Mouse (Mus musculus) olfactory bulb, adult 2 months (tissue): ENCODE results near the gene Eef1g.

Experiments
- CTCF ChIP-seq: fragments of 200-500 bp; IDR thresholded peaks from 2 replicates; pipeline ENCODE4 v1.5.1; 2012; ENCODE audit warnings: low read depth, mild to moderate bottlenecking, low read length, moderate library complexity; ENCODE audit not compliant: insufficient read depth
- POLR2A ChIP-seq: fragments of 200-500 bp; IDR thresholded peaks from 2 replicates; pipeline ENCODE4 v1.6.1; 2012; ENCODE audit warnings: mild to moderate bottlenecking, low read depth, low read length, moderate library complexity; ENCODE audit not compliant: insufficient read depth

- TF ChIP-seq CTCF (no peak), POLR2A (no peak)
These were observed 29.8 kb downstream of the Eef1g start for GRCm38 (mm10) chr19:8996601-8997000.
